Mouse (Mus musculus) CD4-positive, CD25-positive, alpha-beta regulatory T cell, adult 4 months (primary cell): Measurements from ENCODE around the gene Tmc3. TPM values are rescaled to one million over a fixed set of nuclear protein-coding genes. Genes with fewer than 3 reads are reported as not detected.

Experiments
- ATAC-seq: one replicate; pipeline ENCODE4 v1.8.0; 2017
- polyA plus RNA-seq, 2 experiments: library from polyadenylated mRNA; unstranded; fragments of 100-300 nt; shearing (Covaris generic); gene quantifications; one replicate each; pipeline ENCODE4 v1.2.1; 2017

Gene Tmc3
- polyA plus RNA-seq, 2 experiments from 2014 or later: 0.79 to 1.00 TPM

- ATAC-seq: no peak
Observed at GRCm38 (mm10) chr7:83598997-83599912, 14.5 kb downstream of the Tmc3 start.

- ATAC-seq: peak; percentile 79
Observed at GRCm38 (mm10) chr7:83599913-83600286, 15.2 kb downstream of the Tmc3 start.

GRCm38 (mm10) chr7:83604180-83604944 lies 19.6 kb downstream of the Tmc3 start:
- no peak for ATAC-seq

- ATAC-seq: no peak
Observed at GRCm38 (mm10) chr7:83606796-83607195, 22.1 kb downstream of the Tmc3 start.

- peak; percentile 94 for ATAC-seq
Observed at GRCm38 (mm10) chr7:83609891-83610290, 25.2 kb downstream of the Tmc3 start.

- ATAC-seq: no peak
Observed at GRCm38 (mm10) chr7:83611886-83612285, 27.2 kb downstream of the Tmc3 start.

GRCm38 (mm10) chr7:83615272-83615671 lies 30.5 kb downstream of the Tmc3 start:
- no peak for ATAC-seq

GRCm38 (mm10) chr7:83615815-83616214 lies 31.1 kb downstream of the Tmc3 start:
- ATAC-seq: no peak

- ATAC-seq: no peak
Observed at GRCm38 (mm10) chr7:83616268-83616667, 31.5 kb downstream of the Tmc3 start.

GRCm38 (mm10) chr7:83618709-83619108 lies 34.0 kb downstream of the Tmc3 start:
- no peak for ATAC-seq

GRCm38 (mm10) chr7:83622582-83622981 lies 37.9 kb downstream of the Tmc3 start:
- ATAC-seq: no peak

GRCm38 (mm10) chr7:83624065-83624464 lies 39.3 kb downstream of the Tmc3 start:
- ATAC-seq: no peak

GRCm38 (mm10) chr7:83626557-83627257 lies 42.0 kb downstream of the Tmc3 start:
- ATAC-seq: no peak

GRCm38 (mm10) chr7:83627369-83627768 lies 42.6 kb downstream of the Tmc3 start:
- ATAC-seq: no peak

GRCm38 (mm10) chr7:83631073-83631827 lies 46.5 kb downstream of the Tmc3 start:
- no peak for ATAC-seq

- ATAC-seq: peak; percentile 98
Observed at GRCm38 (mm10) chr7:83631828-83632681, 47.3 kb downstream of the Tmc3 start, which contains the start of gene Stard5. Gene Stard5 (plus strand): TSS chr7:83631959.

- ATAC-seq: no peak
Observed at GRCm38 (mm10) chr7:83632682-83633120, 48.0 kb downstream of the Tmc3 start.

GRCm38 (mm10) chr7:83633856-83634255 lies 49.1 kb downstream of the Tmc3 start:
- no peak for ATAC-seq

GRCm38 (mm10) chr7:83635726-83636125 lies 51.0 kb downstream of the Tmc3 start:
- no peak for ATAC-seq

- ATAC-seq: no peak
Observed at GRCm38 (mm10) chr7:83636425-83636824, 51.7 kb downstream of the Tmc3 start.
